Mouse (Mus musculus): Measurements from ENCODE around the gene Tmem38a.

DNA sequence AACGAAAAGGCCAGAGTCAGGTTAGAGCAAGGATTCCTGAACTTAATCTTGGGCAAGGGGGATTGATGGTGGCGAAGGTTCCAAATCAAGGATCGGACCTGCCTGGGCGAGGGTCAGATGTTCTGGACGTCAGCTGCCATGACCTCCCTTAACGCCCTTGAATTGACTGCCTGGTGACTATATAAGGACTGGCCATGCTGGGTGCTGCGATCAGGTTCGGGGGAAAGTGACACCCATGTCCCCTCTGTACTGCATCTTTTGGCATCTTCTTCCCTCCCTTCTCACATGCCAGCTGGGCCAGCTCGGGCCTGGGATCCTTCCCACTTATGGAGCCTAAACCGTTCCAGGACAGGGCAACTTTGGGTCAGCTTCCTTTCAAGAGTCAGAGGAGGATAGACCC, 652 bp downstream of the Tmem38a start:
- TF ChIP-seq CTCF (IDR thresholded peaks at IDR 0.05 in 2 of 3, conservative IDR thresholded peaks at IDR 0.05 in 1 of 3; ENCODE audit: control insufficient read depth in 1 of 3, insufficient read depth in 1 of 3, low read depth in 2 of 3, low read length in 3 of 3, poor library complexity in 1 of 3, severe bottlenecking in 1 of 3) (no peak), ETS1 (IDR thresholded peaks at IDR 0.05; ENCODE audit: low read depth, low read length) (no peak), POLR2A (IDR thresholded peaks at IDR 0.05; ENCODE audit: control insufficient read depth in 1 of 2, insufficient read depth in 1 of 2, low read depth in 1 of 2, low read length in 2 of 2, poor library complexity in 1 of 2) (no peak)

Measured in MEL (cell line).